Mouse (Mus musculus) C2C12 (cell line): ENCODE results near the gene Gtf2i. TPM values are rescaled to one million over a fixed set of nuclear protein-coding genes. Genes with fewer than 3 reads are reported as not detected.

Source experiments
- H3K27me3 ChIP-seq: one replicate; pipeline ENCODE4 v1.6.1; 2011; ENCODE audit not compliant: control insufficient read depth, insufficient read depth, insufficient read length
- H3K36me3 ChIP-seq: one replicate; pipeline ENCODE4 v1.6.1; 2011; ENCODE audit not compliant: control insufficient read depth, insufficient read depth
- H3K4me3 ChIP-seq: one replicate; pipeline ENCODE4 v1.5.1; 2011; ENCODE audit warnings: mild to moderate bottlenecking, control low read depth; ENCODE audit not compliant: poor library complexity, insufficient read depth, severe bottlenecking
- H3K79me2 ChIP-seq: one replicate; pipeline ENCODE4 v1.6.1; 2011; ENCODE audit not compliant: control insufficient read depth, insufficient read depth
- H3K79me3 ChIP-seq: one replicate; pipeline ENCODE4 v1.6.1; 2011; ENCODE audit warnings: low read depth, control low read depth
- H3ac ChIP-seq: one replicate; pipeline ENCODE3; 2011; ENCODE audit warnings: low read depth; ENCODE audit not compliant: control insufficient read depth, insufficient read length
- CEBPB ChIP-seq: IDR thresholded peaks from one replicate; pipeline ENCODE4 v1.6.1; 2011; ENCODE audit warnings: low read depth, mild to moderate bottlenecking, control low read depth, moderate library complexity
- CTCF ChIP-seq: IDR thresholded peaks from one replicate; pipeline ENCODE4 v1.5.1; 2011; ENCODE audit not compliant: control insufficient read depth, insufficient read depth, insufficient read length
- FOSL1 ChIP-seq: IDR thresholded peaks from one replicate; pipeline ENCODE4 v1.8.0; 2011; ENCODE audit warnings: mild to moderate bottlenecking, low read length; ENCODE audit not compliant: poor library complexity, insufficient read depth, severe bottlenecking
- MAX ChIP-seq: IDR thresholded peaks from one replicate; pipeline ENCODE4 v1.6.1; 2011; ENCODE audit warnings: mild to moderate bottlenecking, control low read depth
- MYOD1 ChIP-seq: IDR thresholded peaks from one replicate; pipeline ENCODE4 v1.6.1; 2011; ENCODE audit warnings: low read depth; ENCODE audit not compliant: control insufficient read depth, insufficient read length
- MYOG ChIP-seq: IDR thresholded peaks from one replicate; pipeline ENCODE4 v1.6.1; 2011; ENCODE audit not compliant: control insufficient read depth, insufficient read length; ENCODE audit errors: extremely low read depth
- USF1 ChIP-seq: IDR thresholded peaks from one replicate; pipeline ENCODE4 v1.6.1; 2011; ENCODE audit warnings: low read depth, mild to moderate bottlenecking, control low read depth, moderate library complexity
- polyA plus RNA-seq: library from polyadenylated mRNA; unstranded; fragments of >200 nt; fragmentation: generic; extraction: Trizol; gene quantifications from one replicate; pipeline ENCODE4 v1.2.1, GENCODE M21; 2012; ENCODE audit warnings: missing spikeins

The Gtf2i gene
- polyA plus RNA-seq, 1 experiment = 75.9 TPM

DNA sequence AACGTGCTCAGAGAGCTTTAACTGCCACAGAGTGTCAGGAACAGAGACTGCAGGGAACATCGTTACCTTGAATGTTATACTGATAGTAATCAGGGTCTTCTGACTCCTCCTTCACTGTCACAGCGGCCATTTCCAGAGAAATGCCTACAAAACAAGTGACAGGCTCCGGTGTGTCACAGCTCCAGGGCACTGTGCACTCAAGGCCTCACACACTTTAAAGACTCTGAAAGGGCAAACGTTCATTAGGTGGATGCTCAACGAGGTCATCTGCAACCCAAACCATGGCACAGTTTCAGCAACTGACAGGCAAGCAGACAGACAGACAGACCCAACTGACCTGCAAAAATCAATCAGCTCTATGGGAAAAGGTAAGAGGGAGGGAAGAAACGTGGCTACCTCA is 35.2 kb downstream of the Gtf2i start:
- Histone ChIP-seq H3K79me2 (no peaks in the 10 kb centered on the region), H3K27me3 (no peaks in the 10 kb centered on the region), H3K36me3 (peaks cover 60% of the 10 kb centered on the region), H3K79me3 (no peaks in the 10 kb centered on the region), H3K4me3 (no peak overlapping the region), H3ac (no peak overlapping the region)
- TF ChIP-seq MAX (no peak), MYOG (no peak), CTCF (no peak), FOSL1 (no peak), MYOD1 (no peak), USF1 (no peak), CEBPB (no peak)

DNA sequence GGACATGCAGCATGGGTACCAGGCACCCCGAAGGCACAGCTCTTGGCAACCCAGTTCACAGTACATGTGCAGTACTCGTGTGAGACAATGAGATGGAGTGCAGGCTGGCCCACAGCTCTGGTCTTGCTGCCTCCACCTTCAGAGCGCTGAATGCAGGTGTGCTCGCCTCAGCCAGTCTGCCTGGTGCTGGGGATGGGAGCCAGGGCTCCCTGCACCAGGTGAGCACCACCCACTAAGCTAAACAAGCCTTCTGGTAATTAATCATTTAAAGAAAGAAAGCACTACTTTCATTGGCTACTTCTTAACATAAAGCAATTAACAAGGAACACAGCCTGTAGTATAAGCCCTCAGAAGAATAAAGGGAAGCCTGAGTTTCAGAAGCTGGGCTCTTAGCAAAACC is 37.5 kb downstream of the Gtf2i start:
- TF ChIP-seq MYOG (no peak), MAX (no peak), USF1 (no peak), CTCF (no peak), CEBPB (no peak), MYOD1 (no peak), FOSL1 (no peak)
- peaks cover 74% of the 10 kb centered on the region for H3K36me3 ChIP-seq

DNA sequence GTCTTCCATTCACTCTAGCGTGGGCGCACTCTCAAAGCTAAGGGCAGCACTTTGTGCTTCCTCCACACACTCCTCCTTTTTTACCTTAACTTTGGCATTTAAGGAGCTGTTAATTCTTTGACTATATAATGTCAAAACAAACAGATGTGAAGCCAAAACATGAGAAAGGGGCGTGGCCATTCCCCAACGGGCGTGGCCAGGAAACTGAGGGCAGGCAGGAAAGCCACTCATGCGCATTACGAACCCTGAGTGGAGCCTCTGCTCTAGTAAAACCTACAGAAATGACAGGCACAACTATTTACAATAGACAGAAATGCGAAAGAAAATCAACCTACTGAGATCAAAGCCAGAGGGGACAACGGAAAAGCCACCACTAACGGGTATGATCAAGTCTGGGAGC is 39.0 kb downstream of the Gtf2i start:
- H3K4me3 ChIP-seq = no peak overlapping the region
- H3K79me3 ChIP-seq = no peaks in the 10 kb centered on the region
- peaks cover 66% of the 10 kb centered on the region for H3K36me3 ChIP-seq
- H3ac ChIP-seq = no peak overlapping the region
- H3K79me2 ChIP-seq = no peaks in the 10 kb centered on the region
- H3K27me3 ChIP-seq = no peaks in the 10 kb centered on the region
- TF ChIP-seq MAX (no peak), CTCF (no peak), MYOG (no peak), USF1 (no peak), CEBPB (no peak), FOSL1 (no peak), MYOD1 (no peak)

More for the DNA sequence above, 37.5 kb downstream of the Gtf2i start:
- H3K27me3 ChIP-seq = no peaks in the 10 kb centered on the region
- H3K79me2 ChIP-seq = no peaks in the 10 kb centered on the region
- no peaks in the 10 kb centered on the region for H3K79me3 ChIP-seq
- H3K4me3 ChIP-seq = no peak overlapping the region
- H3ac ChIP-seq = no peak overlapping the region

DNA sequence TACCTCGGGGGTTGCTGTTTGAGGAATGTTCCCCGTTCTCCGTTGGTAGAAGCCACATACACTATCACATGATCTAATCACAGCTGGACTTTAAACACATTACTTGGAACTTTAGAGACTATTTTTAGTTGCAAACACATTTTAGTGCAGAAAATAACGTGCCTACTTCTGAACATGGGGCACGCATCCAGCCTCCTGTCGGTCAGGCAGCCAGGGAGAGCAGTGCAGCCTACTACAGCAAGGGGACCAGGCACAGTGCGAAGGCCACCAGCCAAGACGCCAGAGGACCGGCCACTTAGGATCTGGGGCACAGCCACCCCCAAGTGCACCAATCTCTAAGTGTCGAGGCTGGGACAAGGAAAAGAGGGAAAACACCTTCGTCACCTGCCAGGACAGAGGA is 39.5 kb downstream of the Gtf2i start:
- Histone ChIP-seq H3K36me3 (peaks cover 65% of the 10 kb centered on the region), H3ac (no peak overlapping the region), H3K79me2 (no peaks in the 10 kb centered on the region), H3K4me3 (no peak overlapping the region), H3K27me3 (no peaks in the 10 kb centered on the region), H3K79me3 (no peaks in the 10 kb centered on the region)
- no peak for TF ChIP-seq MYOD1
- no peak for TF ChIP-seq MYOG
- TF ChIP-seq CTCF = no peak
- TF ChIP-seq MAX = no peak
- no peak for TF ChIP-seq USF1
- TF ChIP-seq CEBPB = no peak
- no peak for TF ChIP-seq FOSL1

DNA sequence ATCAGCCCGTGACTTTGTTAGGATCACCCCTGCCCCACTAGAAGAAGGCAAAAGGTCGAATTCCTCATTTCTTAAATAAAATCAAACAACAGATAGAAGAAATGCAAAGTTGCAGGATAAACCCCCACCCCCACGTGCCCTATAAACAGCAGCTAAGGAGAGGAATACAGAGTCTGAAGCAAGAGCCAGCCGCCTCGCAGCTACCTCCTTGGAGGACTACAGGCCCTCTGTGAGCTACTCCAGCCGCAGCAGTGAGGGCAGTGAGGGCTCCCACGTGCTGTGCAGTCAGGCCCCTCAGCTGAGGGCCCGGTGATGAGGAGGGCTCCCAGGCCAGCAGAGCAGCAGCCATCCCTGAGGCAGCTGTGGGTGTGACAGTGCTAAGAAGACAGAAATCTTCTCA is 40.8 kb downstream of the Gtf2i start:
- Histone ChIP-seq H3K79me2 (no peaks in the 10 kb centered on the region), H3K27me3 (no peaks in the 10 kb centered on the region), H3ac (no peak overlapping the region), H3K36me3 (peaks cover 56% of the 10 kb centered on the region), H3K79me3 (no peaks in the 10 kb centered on the region), H3K4me3 (no peak overlapping the region)
- TF ChIP-seq FOSL1 = no peak
- no peak for TF ChIP-seq USF1
- no peak for TF ChIP-seq MYOG
- no peak for TF ChIP-seq CEBPB
- no peak for TF ChIP-seq MAX

DNA sequence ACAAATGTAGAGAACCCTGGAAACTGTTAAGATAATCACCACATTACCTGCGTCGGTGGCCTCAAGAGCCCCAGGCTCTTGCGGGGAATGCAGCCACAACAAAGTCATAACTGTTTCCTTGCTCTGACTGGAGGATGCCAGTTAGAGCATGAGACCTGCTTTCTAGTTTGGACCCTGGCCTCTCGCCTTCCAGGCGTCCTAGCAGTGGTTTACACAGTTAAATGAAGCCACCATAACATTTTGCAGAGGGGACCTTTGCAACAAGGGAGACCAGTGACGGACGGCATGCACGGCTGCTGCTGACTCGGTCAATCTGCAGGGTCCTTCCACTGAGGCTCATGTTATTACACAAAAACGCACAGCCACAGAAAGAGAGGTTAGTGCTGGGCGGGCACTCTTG is 41.8 kb downstream of the Gtf2i start:
- Histone ChIP-seq H3K79me3 (no peaks in the 10 kb centered on the region), H3K27me3 (no peaks in the 10 kb centered on the region), H3ac (no peak overlapping the region), H3K4me3 (no peak overlapping the region), H3K36me3 (peaks cover 53% of the 10 kb centered on the region), H3K79me2 (no peaks in the 10 kb centered on the region)
- TF ChIP-seq FOSL1 (no peak), MYOG (no peak), CTCF (no peak), MYOD1 (no peak), MAX (no peak), CEBPB (no peak), USF1 (no peak)
